Mouse (Mus musculus): Measurements from ENCODE around the gene Pglyrp3.
A peak's percentile ranks its signal among the peaks of the same experiment; 100 is the strongest.
"Not testable (repeated sequence)": the region's sequence is repeated elsewhere in the genome, so short reads cannot be mapped to it uniquely, and the experiment has no call there.

Pglyrp3 gene

DNA sequence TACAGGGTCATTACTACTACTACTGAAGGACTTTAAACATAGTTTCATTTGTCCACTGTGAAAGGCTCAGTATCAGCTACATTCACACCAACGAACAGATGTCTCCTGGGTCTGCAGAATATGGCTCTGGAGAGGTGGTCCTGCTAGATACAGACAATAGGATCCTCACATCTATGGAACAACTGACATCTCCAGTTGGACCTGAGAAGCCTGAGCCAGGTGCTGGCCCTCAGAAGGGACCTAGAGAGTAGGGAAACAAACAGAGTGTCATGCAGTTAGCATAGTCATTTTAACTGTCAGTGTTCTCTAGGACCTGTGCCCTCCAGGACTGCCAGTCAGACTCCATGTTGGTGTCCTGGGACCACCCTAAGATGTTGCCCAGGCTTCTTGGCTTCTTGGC, at the start of gene Pglyrp3:
Gene Pglyrp3 (plus strand): TSS at position 301 of the 400 bp plus-strand sequence.
- no peak for DNase-seq

DNA sequence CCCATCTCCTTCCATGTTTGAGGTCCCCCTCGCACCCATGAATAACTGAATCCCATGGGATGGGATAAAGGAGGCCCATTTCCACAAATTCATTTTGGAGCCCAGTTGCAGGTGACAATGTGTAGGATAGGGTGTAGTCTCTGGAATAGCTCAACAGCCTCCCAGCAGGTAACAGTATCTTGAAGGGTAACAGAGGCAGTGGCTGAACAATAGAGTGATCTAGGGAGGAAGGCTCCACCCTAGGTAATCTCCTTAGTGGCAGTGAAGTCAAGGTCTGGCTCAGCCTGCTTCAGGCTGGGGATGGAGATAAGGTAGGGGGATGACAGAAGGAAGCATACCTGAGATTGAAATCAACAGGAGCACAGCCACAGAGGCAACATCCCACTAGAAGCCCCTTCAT, 3.4 kb upstream of the Pglyrp3 start:
- DNase-seq = no peak

DNA sequence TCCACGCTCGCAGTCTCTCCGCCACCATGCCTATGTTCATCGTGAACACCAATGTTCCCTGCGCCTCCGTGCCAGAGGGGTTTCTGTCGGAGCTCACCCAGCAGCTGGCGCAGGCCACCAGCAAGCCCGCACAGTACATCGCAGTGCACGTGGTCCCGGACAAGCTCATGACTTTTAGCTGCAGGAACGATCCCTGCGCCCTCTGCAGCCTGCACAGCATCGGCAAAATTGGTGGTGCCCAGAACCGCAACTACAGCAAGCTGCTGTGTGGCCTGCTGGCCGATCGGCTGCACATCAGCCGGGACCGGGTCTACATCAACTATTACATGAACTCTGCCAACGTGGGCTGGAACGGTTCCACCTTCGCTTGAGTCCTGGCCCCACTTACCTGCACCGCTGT, 10.2 kb downstream of the Pglyrp3 start:
- not testable (repeated sequence) for DNase-seq

DNA sequence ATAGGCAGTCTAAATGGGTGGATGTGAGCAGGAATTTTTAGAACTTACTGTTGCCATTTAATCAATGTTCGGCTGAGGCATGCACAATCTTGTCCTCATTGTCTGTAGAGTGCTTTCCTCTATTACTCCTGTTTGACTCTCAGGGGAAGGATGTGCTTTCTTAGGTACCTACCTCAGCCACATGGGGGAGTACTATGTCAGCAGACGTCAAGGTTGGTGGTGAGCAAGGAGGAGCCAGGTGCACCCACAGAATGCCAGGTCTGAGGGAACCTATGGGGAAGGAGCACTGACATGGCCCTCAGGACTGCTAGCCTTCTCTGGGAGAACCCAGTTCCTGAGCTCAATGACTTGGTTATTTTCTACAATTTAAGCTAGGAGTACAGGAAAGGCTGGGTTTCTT, 18.8 kb downstream of the Pglyrp3 start:
- no peak for DNase-seq

DNA sequence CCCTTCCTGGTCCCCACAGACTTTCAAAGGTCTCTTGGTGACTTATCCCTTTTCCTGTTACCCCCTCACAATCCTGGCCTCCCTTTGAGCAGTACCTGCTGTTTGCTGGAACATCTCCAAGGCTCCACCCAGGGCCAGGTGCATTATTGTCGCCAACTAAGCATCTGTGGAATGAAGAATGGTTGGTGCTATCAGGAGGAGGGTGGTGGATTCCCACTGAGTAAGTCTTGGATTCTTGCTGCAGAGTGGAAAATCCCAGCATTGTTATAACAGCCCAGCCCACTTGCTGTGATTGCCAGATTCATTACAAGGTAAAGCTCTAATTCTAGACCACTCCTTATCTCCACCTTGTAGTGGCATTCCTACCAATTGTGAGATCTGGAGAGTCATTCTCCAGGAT, 19.5 kb downstream of the Pglyrp3 start:
- no peak for DNase-seq

DNA sequence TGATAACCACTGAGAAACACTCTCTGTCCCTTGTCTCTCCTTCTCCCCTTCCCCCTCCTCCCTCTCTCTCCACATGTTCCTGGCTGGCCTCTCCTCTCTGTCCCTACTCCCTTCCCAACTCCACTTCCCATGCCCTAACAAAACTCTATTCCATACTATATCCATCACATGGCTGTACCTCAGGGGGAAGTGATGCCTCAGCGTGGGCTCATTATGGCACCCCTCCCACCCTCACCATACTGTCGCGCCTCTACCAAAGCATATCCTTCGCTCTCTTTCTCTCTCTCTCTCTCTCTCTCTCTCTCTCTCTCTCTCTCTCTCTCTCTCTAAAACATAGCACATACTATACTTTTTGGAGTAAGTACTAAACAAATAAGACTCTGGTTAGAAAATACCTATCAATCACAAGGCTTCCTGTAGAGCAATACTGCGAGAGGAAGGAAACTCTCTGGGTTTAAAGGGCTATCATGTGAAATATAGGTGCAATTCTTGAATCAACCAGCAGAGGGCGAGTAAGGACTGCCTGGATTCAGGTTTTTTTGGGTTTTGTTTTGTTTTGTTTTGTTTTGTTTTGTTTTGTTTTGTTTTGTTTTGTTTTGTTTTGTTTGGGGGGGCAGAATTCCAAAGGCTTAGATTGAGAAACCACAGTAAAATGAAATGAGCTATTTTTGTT, 36.1 kb downstream of the Pglyrp3 start:
- DNase-seq = peak; percentile 16

DNA sequence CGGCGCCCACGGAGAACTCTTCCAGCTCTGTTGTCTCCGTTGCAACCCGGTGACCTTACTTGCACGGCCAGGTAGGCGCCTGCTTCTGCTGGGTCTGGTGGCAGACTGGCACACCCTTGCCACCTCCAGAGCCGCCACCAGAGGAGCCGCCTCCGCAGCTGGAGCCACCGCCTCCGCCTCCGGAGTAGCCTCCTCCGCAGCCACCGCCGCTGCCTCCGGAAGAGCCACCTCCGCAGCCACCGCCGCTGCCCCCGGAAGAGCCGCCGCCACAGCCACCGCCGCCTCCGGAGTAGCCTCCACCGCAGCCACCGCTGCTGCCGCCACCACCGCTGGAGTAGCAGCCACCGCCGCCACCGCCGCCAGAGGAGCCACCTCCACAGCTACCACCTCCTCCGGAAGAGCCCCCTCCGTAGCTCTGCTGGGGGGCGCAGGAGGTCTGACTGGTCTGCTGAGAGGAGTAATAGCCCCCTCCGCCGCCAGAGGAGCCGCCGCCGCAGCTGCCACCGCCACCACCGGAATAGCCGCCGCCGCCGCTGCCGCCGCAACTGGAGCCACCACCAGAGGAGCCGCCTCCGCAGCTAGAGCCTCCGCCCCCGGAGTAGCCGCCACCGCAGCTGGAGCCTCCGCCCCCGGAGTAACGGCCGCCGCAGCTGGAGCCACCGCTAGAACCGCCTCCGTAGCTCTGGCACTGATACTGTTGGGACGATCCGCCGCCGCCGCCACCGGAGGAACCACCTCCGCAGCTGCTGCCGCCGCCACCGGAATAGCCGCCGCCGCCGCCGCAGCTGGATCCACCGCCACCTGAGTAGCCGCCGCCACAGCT, 66.3 kb downstream of the Pglyrp3 start:
- DNase-seq = peak; percentile 81
